Mouse (Mus musculus) megakaryocyte, embryonic 14.5 days (primary cell): ENCODE results near the gene Specc1. TPM values are rescaled to one million over a fixed set of nuclear protein-coding genes. Genes with fewer than 3 reads are reported as not detected.

Experiments
- H3K27me3 ChIP-seq: replicated peaks from 2 replicates; pipeline ENCODE3; 2012; ENCODE audit warnings: inconsistent platforms
- H3K36me3 ChIP-seq: replicated peaks from 2 replicates; pipeline ENCODE3; 2012; ENCODE audit warnings: low read length, inconsistent platforms, mixed read lengths
- H3K4me1 ChIP-seq: 2 replicates; pipeline ENCODE4 v1.6.1; 2012; ENCODE audit warnings: inconsistent platforms
- H3K4me3 ChIP-seq: replicated peaks from 2 replicates; pipeline ENCODE3; 2012; ENCODE audit warnings: moderate library complexity, mild to moderate bottlenecking, inconsistent platforms
- H3K9me3 ChIP-seq: 2 replicates; pipeline ENCODE4 v1.6.1; 2012; ENCODE audit warnings: inconsistent platforms
- FLI1 ChIP-seq: IDR thresholded peaks from 2 replicates; pipeline ENCODE4 v1.6.1; 2012; ENCODE audit warnings: low read length, inconsistent platforms, mixed read lengths
- GATA1 ChIP-seq: IDR thresholded peaks from 3 replicates; pipeline ENCODE4 v1.6.1; 2012; ENCODE audit warnings: mixed read lengths, low read length, inconsistent platforms, borderline replicate concordance
- polyA plus RNA-seq: library from polyadenylated mRNA; stranded (reverse); fragments of >175 nt; gene quantifications from 2 replicates; pipeline ENCODE4 v1.2.3, GENCODE M21; 2012; ENCODE audit warnings: low replicate concordance; ENCODE audit not compliant: insufficient read depth

Specc1 gene
- polyA plus RNA-seq, 1 experiment = 7.1 TPM

GRCm38 (mm10) chr11:61989647-61990046, 33.1 kb downstream of the Specc1 start:
- H3K9me3 ChIP-seq = peaks cover 18% of the 10 kb centered on the region
- H3K4me1 ChIP-seq = peaks cover 28% of the 10 kb centered on the region
- TF ChIP-seq FLI1 (no peak), GATA1 (no peak)
- peaks cover 14% of the 10 kb centered on the region for H3K36me3 ChIP-seq
- no peak overlapping the region for H3K4me3 ChIP-seq
- peaks cover 3% of the 10 kb centered on the region for H3K27me3 ChIP-seq

GRCm38 (mm10) chr11:61991576-61991975, 35.0 kb downstream of the Specc1 start:
- Histone ChIP-seq H3K4me3 (no peak overlapping the region), H3K27me3 (no peaks in the 10 kb centered on the region), H3K4me1 (peaks cover 42% of the 10 kb centered on the region), H3K36me3 (peaks cover 14% of the 10 kb centered on the region), H3K9me3 (peaks cover 18% of the 10 kb centered on the region)
- TF ChIP-seq FLI1 (no peak), GATA1 (no peak)

GRCm38 (mm10) chr11:61992671-61993285, 36.2 kb downstream of the Specc1 start:
- Histone ChIP-seq H3K36me3 (peaks cover 14% of the 10 kb centered on the region), H3K27me3 (no peaks in the 10 kb centered on the region), H3K9me3 (peaks cover 18% of the 10 kb centered on the region), H3K4me1 (peaks cover 44% of the 10 kb centered on the region), H3K4me3 (no peak overlapping the region)
- TF ChIP-seq GATA1 = no peak
- TF ChIP-seq FLI1 = no peak

GRCm38 (mm10) chr11:61999501-61999900, 42.9 kb downstream of the Specc1 start:
- peaks cover 2% of the 10 kb centered on the region for H3K36me3 ChIP-seq
- H3K9me3 ChIP-seq = 0 out of 2 replicates have a peak, but pooled peaks cover under 1% of the 10 kb centered on the region
- peaks cover 55% of the 10 kb centered on the region for H3K4me1 ChIP-seq
- no peak overlapping the region for H3K4me3 ChIP-seq
- no peak for TF ChIP-seq FLI1
- TF ChIP-seq GATA1 = no peak
- H3K27me3 ChIP-seq = no peaks in the 10 kb centered on the region

- TF ChIP-seq GATA1 (no peak), FLI1 (no peak)
Observed at GRCm38 (mm10) chr11:62000099-62000498, 43.5 kb downstream of the Specc1 start.

GRCm38 (mm10) chr11:62001977-62002376, 45.4 kb downstream of the Specc1 start:
- Histone ChIP-seq H3K4me3 (no peak overlapping the region), H3K36me3 (peaks cover 2% of the 10 kb centered on the region), H3K9me3 (no peaks in the 10 kb centered on the region), H3K4me1 (peaks cover 44% of the 10 kb centered on the region), H3K27me3 (no peaks in the 10 kb centered on the region)
- TF ChIP-seq GATA1 = no peak
- TF ChIP-seq FLI1 = no peak

More at GRCm38 (mm10) chr11:62000099-62000498, 43.5 kb downstream of the Specc1 start:
- no peaks in the 10 kb centered on the region for H3K27me3 ChIP-seq
- peaks cover 2% of the 10 kb centered on the region for H3K36me3 ChIP-seq
- H3K4me3 ChIP-seq = no peak overlapping the region
- peaks cover 53% of the 10 kb centered on the region for H3K4me1 ChIP-seq
- no peaks in the 10 kb centered on the region for H3K9me3 ChIP-seq

GRCm38 (mm10) chr11:62004881-62005240, 48.3 kb downstream of the Specc1 start:
- Histone ChIP-seq H3K4me1 (peaks cover 51% of the 10 kb centered on the region), H3K4me3 (peak overlapping the region; percentile 97), H3K9me3 (no peaks in the 10 kb centered on the region)

GRCm38 (mm10) chr11:62005241-62005910, 48.8 kb downstream of the Specc1 start:
- peaks cover 56% of the 10 kb centered on the region for H3K4me1 ChIP-seq
- H3K36me3 ChIP-seq = peaks cover 11% of the 10 kb centered on the region
- TF ChIP-seq GATA1 (no peak), FLI1 (no peak)
- H3K27me3 ChIP-seq = no peaks in the 10 kb centered on the region
- H3K9me3 ChIP-seq = no peaks in the 10 kb centered on the region
- H3K4me3 ChIP-seq = peak overlapping the region; percentile 97

More at GRCm38 (mm10) chr11:62004881-62005240, 48.3 kb downstream of the Specc1 start:
- no peak for TF ChIP-seq FLI1
- no peaks in the 10 kb centered on the region for H3K27me3 ChIP-seq
- H3K36me3 ChIP-seq = peaks cover 8% of the 10 kb centered on the region

GRCm38 (mm10) chr11:62005911-62006260, 49.3 kb downstream of the Specc1 start:
- Histone ChIP-seq H3K36me3 (peaks cover 16% of the 10 kb centered on the region), H3K27me3 (no peaks in the 10 kb centered on the region), H3K4me3 (peak overlapping the region; percentile 97), H3K4me1 (peaks cover 61% of the 10 kb centered on the region), H3K9me3 (no peaks in the 10 kb centered on the region)
- TF ChIP-seq FLI1 (no peak), GATA1 (no peak)

GRCm38 (mm10) chr11:62006680-62007079, 50.1 kb downstream of the Specc1 start:
- H3K27me3 ChIP-seq = no peaks in the 10 kb centered on the region
- peaks cover 69% of the 10 kb centered on the region for H3K4me1 ChIP-seq
- H3K9me3 ChIP-seq = no peaks in the 10 kb centered on the region
- H3K4me3 ChIP-seq = peak overlapping the region; percentile 97
- H3K36me3 ChIP-seq = peaks cover 24% of the 10 kb centered on the region
- TF ChIP-seq FLI1 = no peak
- no peak for TF ChIP-seq GATA1

GRCm38 (mm10) chr11:62007984-62008383, 51.4 kb downstream of the Specc1 start:
- H3K4me1 ChIP-seq = peaks cover 73% of the 10 kb centered on the region
- no peaks in the 10 kb centered on the region for H3K27me3 ChIP-seq
- TF ChIP-seq GATA1 (no peak), FLI1 (no peak)
- H3K36me3 ChIP-seq = peaks cover 32% of the 10 kb centered on the region
- H3K4me3 ChIP-seq = peak overlapping the region; percentile 97
- no peaks in the 10 kb centered on the region for H3K9me3 ChIP-seq
